Mouse (Mus musculus) forebrain, embryonic 16.5 days (tissue): ENCODE measurements around the gene Nsd1. TPM values are rescaled to one million over a fixed set of nuclear protein-coding genes. Genes with fewer than 3 reads are reported as not detected.

ENCODE experiments used
- ATAC-seq: fragments of 200-750 bp; cut with Nextera tagmentation; 2 replicates; pipeline ENCODE4 v1.8.0; 2017; ENCODE audit warnings: mild to moderate bottlenecking, moderate library complexity
- H3K27ac ChIP-seq: fragments of 300-500 bp; sonication (generic); 2 replicates; pipeline ENCODE4 v1.5.1; 2014; ENCODE audit warnings: low read length, control low read depth
- H3K27me3 ChIP-seq: fragments of 300-500 bp; sonication (generic); replicated peaks from 2 replicates; pipeline ENCODE4 v1.6.1; 2014; ENCODE audit warnings: low read length; ENCODE audit not compliant: control insufficient read depth, insufficient read depth
- H3K36me3 ChIP-seq: fragments of 300-500 bp; sonication (generic); 2 replicates; pipeline ENCODE4 v1.6.1; 2014; ENCODE audit not compliant: control insufficient read depth, insufficient read depth
- H3K4me1 ChIP-seq: fragments of 300-500 bp; sonication (generic); replicated peaks from 2 replicates; pipeline ENCODE4 v1.6.1; 2014; ENCODE audit warnings: low read length; ENCODE audit not compliant: control insufficient read depth, insufficient read depth
- H3K4me2 ChIP-seq: fragments of 300-500 bp; sonication (generic); 2 replicates; pipeline ENCODE4 v1.6.1; 2014; ENCODE audit warnings: mild to moderate bottlenecking, low read length, control low read depth
- H3K4me3 ChIP-seq: fragments of 300-500 bp; sonication (generic); replicated peaks from 2 replicates; pipeline ENCODE4 v1.5.1; 2014; ENCODE audit warnings: mild to moderate bottlenecking, low read length, control low read depth
- H3K9ac ChIP-seq: fragments of 300-500 bp; sonication (generic); replicated peaks from 2 replicates; pipeline ENCODE4 v1.6.1; 2014; ENCODE audit warnings: low read depth, low read length, control low read depth
- H3K9me3 ChIP-seq: fragments of 300-500 bp; sonication (generic); 2 replicates; pipeline ENCODE4 v1.6.1; 2016; ENCODE audit warnings: low read length; ENCODE audit not compliant: control insufficient read depth
- whole genome bisulfite sequencing: fragments of 180-500 bp; shearing (Covaris S2); extraction: QIAGEN DNeasy Blood & Tissue Kit; methylation state at CpG from one replicate; pipeline ENCODE4 v1.1.7; 2014; 5-methylcytosine and 5-hydroxymethylcytosine counted together
- polyA plus RNA-seq: library from polyadenylated mRNA; unstranded; fragments of >200 nt; fragmentation: Nextera tagmentation; extraction: Ambion mirVana; gene quantifications from 2 replicates; pipeline ENCODE4 v1.2.1, GENCODE M21; 2015

The Nsd1 gene
- polyA plus RNA-seq, 1 experiment from 2014 or later, result 53.1 TPM

DNA sequence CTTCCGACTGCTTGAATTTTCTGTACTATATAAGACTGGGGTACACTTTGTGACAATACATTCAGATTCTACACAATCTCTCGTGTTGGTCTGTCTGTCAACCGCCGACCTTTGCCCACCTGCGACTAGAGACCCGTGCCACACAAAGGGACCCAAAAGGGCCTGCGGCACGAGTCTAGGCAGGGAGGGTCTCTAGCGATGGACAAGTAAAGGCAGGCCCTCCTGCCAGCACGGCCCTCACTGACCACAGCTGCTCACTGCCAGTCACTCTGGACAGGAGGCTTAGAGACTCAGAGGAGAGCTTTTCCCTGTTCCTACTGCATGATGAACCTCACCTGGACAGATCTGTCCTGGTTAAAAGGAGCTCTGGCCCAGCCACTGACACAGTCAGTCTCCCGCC is 132.9 kb downstream of the Nsd1 start:
- H3K4me1 ChIP-seq, result no peaks in the 10 kb centered on the region
- H3K4me2 ChIP-seq, result no peak overlapping the region
- no peaks in the 10 kb centered on the region for H3K27me3 ChIP-seq

DNA sequence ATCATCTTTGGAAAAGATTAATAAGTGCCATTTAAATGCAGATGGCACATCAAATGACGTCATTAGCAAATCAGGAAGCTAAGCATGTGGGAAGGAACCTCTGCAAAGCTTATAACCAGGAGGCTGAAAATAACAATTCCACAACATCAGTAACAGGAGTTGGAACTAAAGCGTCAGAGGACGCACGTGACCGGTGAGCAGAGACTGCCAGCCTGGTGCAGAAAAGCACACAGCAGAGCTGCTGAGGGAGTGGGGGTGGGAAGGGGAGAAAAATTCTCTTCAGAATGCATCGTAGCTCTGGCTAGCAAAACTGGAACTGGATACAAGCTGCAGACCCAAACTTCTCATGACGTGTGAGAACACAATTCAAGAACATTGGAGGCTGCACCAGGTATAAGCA is 134.7 kb downstream of the Nsd1 start:
- no peaks in the 10 kb centered on the region for H3K4me1 ChIP-seq
- no peak overlapping the region for H3K4me3 ChIP-seq
- WGBS, result 91% methylated on average over 7 of the region's 7 CpGs
- peaks cover 31% of the 10 kb centered on the region for H3K36me3 ChIP-seq
- no peak overlapping the region for H3K4me2 ChIP-seq
- H3K9ac ChIP-seq, result no peak overlapping the region
- no peaks in the 10 kb centered on the region for H3K9me3 ChIP-seq
- no peaks in the 10 kb centered on the region for H3K27me3 ChIP-seq
- no peak for ATAC-seq
- no peak overlapping the region for H3K27ac ChIP-seq

More for the DNA sequence above, 132.9 kb downstream of the Nsd1 start:
- no peak overlapping the region for H3K9ac ChIP-seq
- 49% methylated on average over 11 of the region's 11 CpGs for WGBS
- H3K36me3 ChIP-seq, result peaks cover 24% of the 10 kb centered on the region
- no peak overlapping the region for H3K4me3 ChIP-seq
- no peak for ATAC-seq
- H3K9me3 ChIP-seq, result no peaks in the 10 kb centered on the region
- no peak overlapping the region for H3K27ac ChIP-seq

DNA sequence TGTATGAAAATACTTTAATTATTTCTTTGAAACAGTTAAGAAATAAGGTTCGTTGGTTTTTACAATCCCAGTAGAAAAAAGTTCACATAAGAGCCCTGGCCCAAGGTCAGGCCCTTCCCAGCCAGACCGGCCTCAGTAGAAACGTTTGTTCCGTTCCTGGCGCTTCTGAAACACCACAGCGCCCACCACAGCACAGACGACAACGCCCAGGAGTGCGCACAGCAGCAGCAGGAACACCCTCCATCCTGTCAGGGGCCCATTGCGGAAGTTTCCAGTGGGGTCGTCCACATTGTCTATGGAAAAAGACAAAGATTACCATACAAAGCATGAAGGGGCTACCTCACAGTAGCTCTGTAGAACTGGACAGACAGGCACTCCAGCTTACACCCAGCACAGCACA is 137.2 kb downstream of the Nsd1 start:
- Histone ChIP-seq H3K4me1 (no peaks in the 10 kb centered on the region), H3K9me3 (no peaks in the 10 kb centered on the region), H3K36me3 (peaks cover 51% of the 10 kb centered on the region), H3K27me3 (no peaks in the 10 kb centered on the region), H3K9ac (no peak overlapping the region), H3K4me3 (no peak overlapping the region), H3K4me2 (no peak overlapping the region), H3K27ac (no peak overlapping the region)
- 87% methylated on average over 11 of the region's 11 CpGs for WGBS
- no peak for ATAC-seq

DNA sequence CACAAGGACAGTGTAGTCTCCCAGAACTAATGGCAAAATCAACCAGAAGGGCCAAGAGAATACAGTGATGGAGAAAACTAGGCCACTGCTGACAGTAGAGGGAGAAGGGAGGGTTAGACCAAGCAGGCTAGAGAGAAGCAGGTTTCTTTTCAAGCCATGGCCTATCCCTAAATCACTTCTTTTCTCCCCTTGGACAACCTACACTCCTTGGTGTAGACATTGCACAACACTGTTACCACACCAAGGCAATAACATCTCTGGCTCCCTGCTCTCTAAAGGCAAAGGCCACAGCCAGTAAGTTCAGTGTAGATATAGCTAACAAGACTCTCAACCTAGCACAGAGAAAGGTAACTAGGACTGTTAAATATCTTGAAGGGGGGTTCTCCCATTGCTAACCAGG is 151.6 kb downstream of the Nsd1 start:
- no peak overlapping the region for H3K27ac ChIP-seq
- H3K4me2 ChIP-seq, result peak overlapping the region; percentile 78
- H3K4me1 ChIP-seq, result peaks cover 18% of the 10 kb centered on the region
- peak overlapping the region; percentile 92 for H3K4me3 ChIP-seq
- no peaks in the 10 kb centered on the region for H3K27me3 ChIP-seq
- peaks cover 4% of the 10 kb centered on the region; the same call in 1 of the 2 replicates for H3K36me3 ChIP-seq
- no peaks in the 10 kb centered on the region for H3K9me3 ChIP-seq
- H3K9ac ChIP-seq, result no peak overlapping the region
- no peak for ATAC-seq

DNA sequence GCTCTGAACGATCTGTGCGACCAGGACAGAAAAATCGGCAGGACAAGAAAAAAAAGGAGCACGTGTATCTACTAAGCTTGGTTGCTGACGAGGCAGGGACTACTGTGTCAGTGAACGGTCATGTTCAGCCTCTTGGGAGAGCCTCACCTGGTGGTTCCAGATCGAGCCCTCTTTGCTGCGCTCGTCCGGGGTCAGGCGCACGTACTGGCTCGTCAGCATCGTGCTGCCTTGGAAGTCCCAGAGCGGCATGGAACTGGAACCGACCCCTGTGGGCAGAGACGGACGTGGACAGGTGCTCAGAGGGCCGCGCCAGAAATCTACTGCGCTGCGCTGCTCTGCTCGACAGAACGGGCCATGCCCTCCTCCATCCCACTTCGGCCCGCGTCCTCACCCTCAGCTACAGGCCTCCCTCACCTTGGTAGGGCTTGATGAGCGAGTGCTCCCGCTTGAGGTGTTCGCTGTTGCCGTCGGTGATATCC is 152.4 kb downstream of the Nsd1 start:
- WGBS, result 1% methylated on average over 32 of the region's 32 CpGs
- peaks cover 4% of the 10 kb centered on the region; the same call in 1 of the 2 replicates for H3K36me3 ChIP-seq
- peak overlapping the region; percentile 87 for H3K9ac ChIP-seq
- H3K27ac ChIP-seq, result peak overlapping the region; percentile 91
- peaks cover 18% of the 10 kb centered on the region for H3K4me1 ChIP-seq
- peak overlapping the region; percentile 92 for H3K4me3 ChIP-seq
- H3K4me2 ChIP-seq, result peak overlapping the region; percentile 78
- no peaks in the 10 kb centered on the region; the same call in 1 of the 2 replicates for H3K27me3 ChIP-seq
- H3K9me3 ChIP-seq, result no peaks in the 10 kb centered on the region
- peak; percentile 34 for ATAC-seq

DNA sequence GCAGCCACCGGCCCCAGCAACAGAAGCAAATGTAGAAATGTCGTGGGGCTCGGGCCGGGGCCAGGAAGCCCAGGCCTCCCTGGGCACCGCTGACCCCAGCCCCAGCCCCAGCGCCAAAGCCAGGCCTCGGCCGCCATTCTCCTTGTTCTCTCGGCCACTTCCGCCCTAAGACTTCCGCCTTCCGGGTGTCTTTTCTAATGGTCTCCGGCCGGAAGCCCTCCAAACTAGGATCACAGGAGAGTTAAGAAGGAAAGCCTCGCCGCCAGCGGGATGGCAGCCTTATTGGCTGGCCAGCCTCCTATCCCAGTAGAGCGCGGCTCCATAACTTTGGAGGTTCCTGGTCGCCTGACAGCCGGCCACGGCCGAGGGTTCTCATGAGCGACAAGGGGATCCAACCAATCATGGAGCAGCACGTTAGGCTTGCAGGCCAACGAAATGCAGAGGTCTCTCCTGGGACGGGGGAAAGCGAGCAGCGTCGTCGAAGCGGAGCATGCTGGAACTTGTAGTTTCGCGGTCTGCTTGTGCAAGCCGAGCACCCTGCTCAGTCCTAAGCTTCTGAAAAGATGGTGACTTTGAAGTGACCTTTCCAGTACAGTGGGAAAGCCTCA is 153.0 kb downstream of the Nsd1 start, which contains the start of gene Lman2:
Gene Lman2 (minus strand): TSS at position 331 of the 608 bp plus-strand sequence.
- Histone ChIP-seq H3K27ac (peak within 1 kb of the TSS; percentile 91), H3K4me3 (peak within 1 kb of the TSS; percentile 92), H3K4me1 (peaks cover 18% of the 10 kb centered on the region), H3K27me3 (no peaks in the 10 kb centered on the region; the same call in 1 of the 2 replicates), H3K4me2 (peak within 1 kb of the TSS; percentile 78), H3K9me3 (no peaks in the 10 kb centered on the region), H3K36me3 (peaks cover 4% of the 10 kb centered on the region; the same call in 1 of the 2 replicates), H3K9ac (peak within 1 kb of the TSS; percentile 87)
- peak; percentile 99 for ATAC-seq
- WGBS, result under 1% methylated on average over 35 of the region's 35 CpGs

Other genes starting within 250 kb of the Nsd1 start
- 0.82 and 0.83 TPM in 2 replicates for gene Hk3, start 188.4 kb upstream of the Nsd1 start, polyA plus RNA-seq
- gene Uimc1, start 109.5 kb upstream of the Nsd1 start, polyA plus RNA-seq, result 25.7 and 26.2 TPM in 2 replicates
- 22.7 and 26.3 TPM in 2 replicates for gene Zfp346, start 104.5 kb upstream of the Nsd1 start, polyA plus RNA-seq
- gene Gm17617, start 76.2 kb upstream of the Nsd1 start, polyA plus RNA-seq, result not detected in 2 replicates
- 0.67 and 1.4 TPM in 2 replicates for gene Fgfr4, start 57.1 kb upstream of the Nsd1 start, polyA plus RNA-seq
- gene Prelid1, start 110.7 kb downstream of the Nsd1 start, polyA plus RNA-seq, result 288 and 303 TPM in 2 replicates
- gene Rab24, start 112.2 kb downstream of the Nsd1 start, polyA plus RNA-seq, result 104 and 109 TPM in 2 replicates
- 22.1 and 23.9 TPM in 2 replicates for gene Mxd3, start 120.0 kb downstream of the Nsd1 start, polyA plus RNA-seq
- gene Lman2, start 153.0 kb downstream of the Nsd1 start, polyA plus RNA-seq, result 56.3 and 59.7 TPM in 2 replicates
- 0.71 and 1.4 TPM in 2 replicates for gene Rgs14, start 159.9 kb downstream of the Nsd1 start, polyA plus RNA-seq
- 0.27 TPM in 1 of 2 replicates, not detected in the other for gene Slc34a1, start 188.4 kb downstream of the Nsd1 start, polyA plus RNA-seq
- 0.43 and 0.84 TPM in 2 replicates for gene Pfn3, start 205.4 kb downstream of the Nsd1 start, polyA plus RNA-seq
- gene F12, start 217.0 kb downstream of the Nsd1 start, polyA plus RNA-seq, result not detected in 2 replicates
- 39.4 and 40.1 TPM in 2 replicates for gene Grk6, start 235.3 kb downstream of the Nsd1 start, polyA plus RNA-seq